In the genomic region with DNA sequence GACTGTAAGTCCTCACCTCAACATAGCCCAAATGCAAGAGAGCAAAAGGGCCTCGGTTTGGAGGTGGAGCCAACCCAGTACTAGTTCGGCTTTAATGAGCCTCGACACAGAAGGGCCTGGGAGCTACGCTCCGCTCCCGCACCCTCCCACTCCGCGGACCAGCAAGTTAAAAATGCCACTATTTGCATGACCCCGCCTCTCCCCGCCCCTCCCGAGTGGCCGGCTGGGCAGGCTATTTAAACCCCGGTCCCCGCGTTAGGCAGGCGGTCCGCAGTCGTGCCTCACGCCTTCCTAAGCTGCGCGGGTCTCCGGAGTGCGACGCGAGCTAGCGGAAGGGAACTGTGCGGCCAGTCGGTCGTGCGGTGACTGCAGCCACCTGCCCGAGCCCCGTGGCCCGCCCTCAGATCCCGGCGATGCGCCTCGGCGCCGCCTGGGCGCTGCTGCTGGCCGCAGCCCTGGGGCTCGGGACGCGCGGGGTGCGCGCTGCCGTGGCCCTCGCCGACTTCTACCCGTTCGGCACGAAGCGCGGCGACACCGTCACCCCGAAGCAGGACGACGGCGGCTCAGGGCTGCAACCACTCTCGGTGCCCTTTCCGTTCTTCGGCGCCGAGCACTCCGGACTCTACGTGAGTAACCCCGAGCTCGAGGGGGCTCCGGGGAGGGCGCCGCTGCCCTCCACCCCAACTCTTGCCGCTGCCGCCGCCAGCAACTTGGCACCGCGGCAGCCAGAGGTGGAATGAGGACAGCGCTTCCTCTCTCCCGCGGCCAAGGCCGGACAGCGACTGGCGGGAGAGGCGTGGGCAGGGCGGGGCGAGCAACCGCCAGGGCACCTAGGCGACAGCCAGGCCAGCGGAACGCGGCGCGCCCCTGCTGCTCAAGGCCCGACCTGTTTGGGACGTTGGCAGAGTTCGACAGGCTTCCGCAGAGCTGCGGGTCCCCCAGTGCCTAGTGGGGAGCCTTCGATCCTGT, we compare ENCODE assay signal across 8 mouse cellular contexts. TPM values are rescaled to one million over a fixed set of nuclear protein-coding genes. Genes with fewer than 3 reads are reported as not detected.
A peak's percentile ranks its signal among the peaks of the same experiment; 100 is the strongest.
DNase-seq lines count a peak whose midpoint lies in the region; ATAC-seq lines count a peak whose summit lies in the region.

A gene (plus strand): TSS at position 266 of the 969 bp plus-strand sequence.

- peak; percentile 79 for ATAC-seq in megakaryocyte, adult 5-6 weeks (ENCODE audit: poor library complexity, severe bottlenecking)
- ATAC-seq in CD4-positive, CD25-positive, alpha-beta regulatory T cell, adult 4 months: no peak

- peak; percentile 96 for DNase-seq in adrenal gland, postnatal 10 days
- peak; percentile 90 for DNase-seq in embryo, embryonic 10.5 days (ENCODE audit: low spot score)
- DNase-seq in gastrocnemius, postnatal 25 days: peak; percentile 93
- DNase-seq in induced T-regulatory cell, adult 2 months (ENCODE audit: low read depth): peak; percentile 4
- peak; percentile 54 to 66 for DNase-seq in left cerebral cortex, adult 8-10 months (ENCODE audit: low spot score in 2 of 2)
- peak; percentile 72 for DNase-seq in right cerebral cortex, adult 18-20 months

RNA-seq across cellular contexts. Expression of the gene that starts here (rescaled TPM):
- 10 to 100 TPM; 17.3 to 22.5 TPM for total RNA-seq in adrenal gland, postnatal 10 days (2021)
- 1 to 10 TPM; 4.6 to 8.0 TPM for total RNA-seq in gastrocnemius, postnatal 25 days (2021)
- total RNA-seq in left cerebral cortex, adult 8-10 months (2022): 10 to 100 TPM in 1 of 4 experiments, 1 to 10 TPM in 3; 7.4 to 11.0 (median 9.1) TPM
- total RNA-seq in megakaryocyte, adult 5-6 weeks (2015): 0.49 and 0.98 TPM in 2 replicates
- 0.53 and 1.3 TPM in 2 replicates for total RNA-seq in megakaryocyte, adult 5-6 weeks (2017)
- polyA plus RNA-seq in CD4-positive, CD25-positive, alpha-beta regulatory T cell, adult 4 months (2017; shearing (Covaris generic)): under 1 TPM in 1 of 2 experiments, not detected in 1; 0.13 TPM

Comparison
In these comparisons a context has a peak if more than half of its experiments do, and no peak if none do; other contexts are left out.
1. DNase-seq: peak in every context shown above with its lines; median percentile 96 in adrenal gland, postnatal 10 days; 93 in gastrocnemius, postnatal 25 days; 90 in embryo, embryonic 10.5 days; 72 in right cerebral cortex, adult 18-20 months; 60 in left cerebral cortex, adult 8-10 months; 4 in induced T-regulatory cell, adult 2 months.